Comparison of ENCODE assay signal across 17 mouse cellular contexts in the genomic region with DNA sequence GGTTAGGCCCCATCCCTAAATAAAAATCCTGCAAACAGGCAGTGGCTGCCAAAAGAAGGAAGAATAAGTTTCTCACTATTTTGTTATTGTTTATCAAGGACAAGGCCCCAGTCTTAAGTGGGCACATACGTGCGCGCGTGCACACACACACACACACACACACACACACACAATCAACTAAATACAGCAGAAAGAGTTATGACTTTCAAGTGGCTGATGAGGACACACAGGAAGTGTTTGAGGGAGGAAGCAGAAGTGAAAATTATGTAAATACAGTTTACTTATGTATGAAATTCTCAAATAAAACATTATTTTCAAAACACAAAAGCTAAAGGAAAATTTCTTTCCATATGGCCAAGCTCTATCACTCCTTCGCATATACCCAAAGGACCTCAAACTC.
DNase-seq lines count a peak whose midpoint lies in the region; ATAC-seq lines count a peak whose summit lies in the region.
"Had no signal": no experiment of that assay in that cellular context is flagged by ENCODE, and none has a peak within 500 bp of the region (broad histone marks: within the 10 kb centered on the region; RNA-seq: fewer than 3 reads in every experiment).

No protein-coding gene starts in this region.

- peak; percentile 82 for ATAC-seq in granulocyte monocyte progenitor cell, adult 5-6 weeks (replicated peaks; ENCODE audit: poor library complexity, severe bottlenecking)
- peak; percentile 55 for ATAC-seq in megakaryocyte progenitor cell, adult 5-6 weeks (replicated peaks; ENCODE audit: poor library complexity)
- ATAC-seq: forebrain, embryonic 13.5 days; forebrain, embryonic 15.5 days; forebrain, postnatal 0 days had no signal

- peak; percentile 15 for DNase-seq in A20 (ENCODE audit: low read depth, low spot score)
- DNase-seq in thymus, postnatal 0 days (ENCODE audit: low spot score): no peak
- no peak for DNase-seq in embryo, embryonic 11 days
- DNase-seq: adrenal gland, adult 2 months; adrenal gland, postnatal 10 days; adrenal gland, postnatal 25 days; cerebellum, adult 11 months; cerebellum, adult 18-20 months; cerebellum, adult 8-10 months; cerebellum, adult 9-11 months; cerebellum, postnatal 14 days; cerebellum, postnatal 36 days; forebrain, postnatal 0 days had no signal
